8 mouse cellular contexts compared by ENCODE assay signal in genomic region chr4:119172919-119173650, GRCm38 (mm10). TPM values are rescaled to one million over a fixed set of nuclear protein-coding genes. Genes with fewer than 3 reads are reported as not detected.
DNase-seq lines count a peak whose midpoint lies in the region; ATAC-seq and TF ChIP-seq lines count a peak whose summit lies in the region.

No protein-coding gene starts in this region.

- H3K36me3 ChIP-seq in heart, embryonic 14.5 days (ENCODE audit: control insufficient read depth, insufficient read depth, low read length) = peaks cover 28% of the 10 kb centered on the region
- peaks cover 11% of the 10 kb centered on the region for H3K36me3 ChIP-seq in ES-E14 (ENCODE audit: control insufficient read depth, insufficient read depth, low read length, poor library complexity, severe bottlenecking)
- peaks cover 32% of the 10 kb centered on the region for H3K36me3 ChIP-seq in limb, embryonic 13.5 days

- H3K27me3 ChIP-seq in heart, embryonic 14.5 days (ENCODE audit: control insufficient read depth, insufficient read depth, low read length) = no peaks in the 10 kb centered on the region
- H3K27me3 ChIP-seq in limb, embryonic 13.5 days = no peaks in the 10 kb centered on the region

- DNase-seq in heart, postnatal 4 days = no peak
- no peak for DNase-seq in ES-E14 (ENCODE audit: low read depth, low spot score)
- DNase-seq in layer of hippocampus, postnatal 25 days (ENCODE audit: extremely low spot score in 1 of 2, low spot score in 1 of 2) = no peak
- DNase-seq in kidney, postnatal 25 days = no peak

- H3K4me2 ChIP-seq in heart, embryonic 14.5 days (ENCODE audit: low read length) = peak overlapping the region; percentile 84
- H3K4me2 ChIP-seq in limb, embryonic 13.5 days (replicated peaks) = peak overlapping the region; percentile 83

- in situ Hi-C loops in ES-E14 (cut with MboI; ENCODE audit: low sequenced_read_pairs in 2 of 2, unreplicated experiment in 2 of 2) = loop anchor here (5.0 to 25.0 kb wide), 3 partner anchors 171 to 561 kb away; partner anchors contain the start of genes Cfap57 (in 1 of the 2) and Ebna1bp2 (in 1 of the 2)

- ATAC-seq in heart, embryonic 14.5 days (ENCODE audit: insufficient number of reproducible peaks, insufficient read depth, low FRiP score, low read depth) = no peak
- ATAC-seq in erythroid progenitor cell, adult 5-6 weeks (replicated peaks; ENCODE audit: low FRiP score, poor library complexity, severe bottlenecking) = peak; percentile 30; the same call in 1 of the 2 replicates
- ATAC-seq in limb, embryonic 13.5 days (ENCODE audit: low FRiP score, low read depth) = no peak

- TF ChIP-seq CTCF in olfactory bulb, adult 2 months (IDR thresholded peaks at IDR 0.05; ENCODE audit: insufficient read depth, low read depth, low read length) = no peak

- H3K9ac ChIP-seq in heart, embryonic 14.5 days (ENCODE audit: low read length) = peak overlapping the region; percentile 90
- H3K9ac ChIP-seq in ES-E14 (ENCODE audit: insufficient read depth, low read depth, low read length, poor library complexity, severe bottlenecking) = peak overlapping the region; percentile 69
- H3K9ac ChIP-seq in limb, embryonic 13.5 days = peak overlapping the region; percentile 81

- H3K4me1 ChIP-seq in heart, embryonic 14.5 days (ENCODE audit: control insufficient read depth in 2 of 2, insufficient read depth in 2 of 2, low read length in 2 of 2) = peaks cover 5 to 16% of the 10 kb centered on the region in 2 experiments; a peak in 3 of 4 replicates
- peaks cover 0 to 6% of the 10 kb centered on the region in 2 experiments; a peak in 1 of 4 replicates for H3K4me1 ChIP-seq in ES-E14 (ENCODE audit: control insufficient read depth in 2 of 2, insufficient read depth in 2 of 2, low read length in 2 of 2, poor library complexity in 1 of 2)
- H3K4me1 ChIP-seq in limb, embryonic 13.5 days = peaks cover 19% of the 10 kb centered on the region
- H3K4me1 ChIP-seq in olfactory bulb, adult 2 months (ENCODE audit: control insufficient read depth, insufficient read depth, low read length) = no peaks in the 10 kb centered on the region

- no peaks in the 10 kb centered on the region for H3K9me3 ChIP-seq in heart, embryonic 14.5 days (ENCODE audit: control insufficient read depth, low read length)
- no peaks in the 10 kb centered on the region for H3K9me3 ChIP-seq in ES-E14 (ENCODE audit: control insufficient read depth, insufficient read depth, low read depth, low read length)
- no peaks in the 10 kb centered on the region for H3K9me3 ChIP-seq in limb, embryonic 13.5 days

- no peak for TF ChIP-seq POLR2A in olfactory bulb, adult 2 months (IDR thresholded peaks at IDR 0.05; ENCODE audit: insufficient read depth, low read depth, low read length)

- H3K4me3 ChIP-seq in heart, embryonic 14.5 days (ENCODE audit: control insufficient read depth in 1 of 2, insufficient read depth in 1 of 2, low read depth in 1 of 2, low read length in 2 of 2) = peak overlapping the region; percentile 72 to 76
- H3K4me3 ChIP-seq in ES-E14 (ENCODE audit: insufficient read depth in 1 of 2, low read depth in 1 of 2, low read length in 2 of 2, poor library complexity in 1 of 2, severe bottlenecking in 1 of 2) = peak overlapping the region; percentile 80 to 95
- peak overlapping the region; percentile 77 for H3K4me3 ChIP-seq in limb, embryonic 13.5 days
- H3K4me3 ChIP-seq in olfactory bulb, adult 2 months (ENCODE audit: insufficient read depth, low read depth, low read length) = peak overlapping the region; percentile 73

- 33% methylated on average over 18 of the region's 18 CpGs for WGBS in heart, embryonic 14.5 days
- WGBS in limb, embryonic 13.5 days = 40% methylated on average over 18 of the region's 18 CpGs
- WGBS in olfactory bulb, adult 2 months = 26% methylated on average over 18 of the region's 18 CpGs

- H3K27ac ChIP-seq in heart, embryonic 14.5 days (replicated peaks in 1 of 2; ENCODE audit: control insufficient read depth in 1 of 2, insufficient read depth in 1 of 2, low read depth in 2 of 2, low read length in 2 of 2) = peak overlapping the region; percentile 57 to 74; a peak in 3 of 4 replicates
- no peak overlapping the region for H3K27ac ChIP-seq in ES-E14 (ENCODE audit: insufficient read depth, low read depth, low read length, poor library complexity, severe bottlenecking)
- peak overlapping the region; percentile 22; the same call in 1 of the 2 replicates for H3K27ac ChIP-seq in limb, embryonic 13.5 days
- no peak overlapping the region for H3K27ac ChIP-seq in olfactory bulb, adult 2 months (ENCODE audit: insufficient read depth, low read depth, low read length)

TF ChIP-seq in ES-E14, 5 proteins besides CTCF, POLR2A, EP300 and RAD21:
- TF ChIP-seq ZC3H11A (IDR thresholded peaks at IDR 0.05; ENCODE audit: borderline replicate concordance, low read depth, low read length) = no peak
- no peak for TF ChIP-seq CHD2 (IDR thresholded peaks at IDR 0.05; ENCODE audit: low read depth, low read length)
- no peak for TF ChIP-seq ZNF384 (IDR thresholded peaks at IDR 0.05; ENCODE audit: low read depth, low read length)
- no peak for TF ChIP-seq HCFC1 (IDR thresholded peaks at IDR 0.05; ENCODE audit: borderline replicate concordance, insufficient read depth, low read length)

RNA-seq across cellular contexts. Expression of gene Zfp691, which starts 0.9 kb away (rescaled TPM):
- 11.2 and 12.0 TPM in 2 replicates for polyA plus RNA-seq in heart, embryonic 14.5 days (2014; fragmentation: Nextera tagmentation; extraction: Ambion mirVana)
- total RNA-seq in heart, postnatal 4 days (2021) = 10 to 100 TPM; 13.2 to 17.7 TPM
- total RNA-seq in ES-E14 (2012; rRNA removed) = 3.9 and 5.4 TPM in 2 replicates
- total RNA-seq in erythroid progenitor cell, adult 5-6 weeks (2015; ENCODE audit: low replicate concordance) = 2.2 and 4.6 TPM in 2 replicates
- total RNA-seq in erythroid progenitor cell, adult 5-6 weeks (2017; ENCODE audit: low replicate concordance) = 2.2 and 8.5 TPM in 2 replicates
- polyA plus RNA-seq in limb, embryonic 13.5 days (2015; fragmentation: Nextera tagmentation; extraction: Ambion mirVana) = 8.6 and 9.5 TPM in 2 replicates
- polyA plus RNA-seq in olfactory bulb, adult 2 months (2012; ENCODE audit: insufficient read depth, insufficient read length, low replicate concordance, missing spikeins) = not detected in 2 replicates
- total RNA-seq in layer of hippocampus, postnatal 25 days (2021) = 1 to 10 TPM; 6.0 to 8.3 TPM

RNA-seq across cellular contexts. Expression of gene Ermap, which starts 16.7 kb away (rescaled TPM):
- 0.88 and 1.2 TPM in 2 replicates for polyA plus RNA-seq in heart, embryonic 14.5 days (2014; fragmentation: Nextera tagmentation; extraction: Ambion mirVana)
- total RNA-seq in heart, postnatal 4 days (2021) = under 1 TPM; 0.21 to 0.32 TPM
- 0.18 TPM in 1 of 2 replicates, not detected in the other for total RNA-seq in ES-E14 (2012; rRNA removed)
- total RNA-seq in erythroid progenitor cell, adult 5-6 weeks (2015; ENCODE audit: low replicate concordance) = 1,144 and 1,272 TPM in 2 replicates
- total RNA-seq in erythroid progenitor cell, adult 5-6 weeks (2017; ENCODE audit: low replicate concordance) = 1,113 and 1,126 TPM in 2 replicates
- 1.5 and 3.6 TPM in 2 replicates for polyA plus RNA-seq in limb, embryonic 13.5 days (2015; fragmentation: Nextera tagmentation; extraction: Ambion mirVana)
- not detected in 2 replicates for polyA plus RNA-seq in olfactory bulb, adult 2 months (2012; ENCODE audit: insufficient read depth, insufficient read length, low replicate concordance, missing spikeins)
- total RNA-seq in layer of hippocampus, postnatal 25 days (2021) = under 1 TPM; 0.31 to 0.47 TPM

RNA-seq across cellular contexts. Expression of gene Svbp, which starts 22.0 kb away (rescaled TPM):
- 140 and 141 TPM in 2 replicates for polyA plus RNA-seq in heart, embryonic 14.5 days (2014; fragmentation: Nextera tagmentation; extraction: Ambion mirVana)
- 10 to 100 TPM; 42.8 to 43.2 TPM for total RNA-seq in heart, postnatal 4 days (2021)
- 29.9 and 33.0 TPM in 2 replicates for total RNA-seq in ES-E14 (2012; rRNA removed)
- total RNA-seq in erythroid progenitor cell, adult 5-6 weeks (2015; ENCODE audit: low replicate concordance) = 110 and 114 TPM in 2 replicates
- 171 and 238 TPM in 2 replicates for total RNA-seq in erythroid progenitor cell, adult 5-6 weeks (2017; ENCODE audit: low replicate concordance)
- 223 and 237 TPM in 2 replicates for polyA plus RNA-seq in limb, embryonic 13.5 days (2015; fragmentation: Nextera tagmentation; extraction: Ambion mirVana)
- not detected in 2 replicates for polyA plus RNA-seq in olfactory bulb, adult 2 months (2012; ENCODE audit: insufficient read depth, insufficient read length, low replicate concordance, missing spikeins)
- total RNA-seq in layer of hippocampus, postnatal 25 days (2021) = 10 to 100 TPM; 17.3 to 20.1 TPM

RNA-seq across cellular contexts. Expression of gene Tmem269, which starts 44.9 kb away (rescaled TPM):
- 0.19 TPM in 1 of 2 replicates, not detected in the other for polyA plus RNA-seq in heart, embryonic 14.5 days (2014; fragmentation: Nextera tagmentation; extraction: Ambion mirVana)
- total RNA-seq in heart, postnatal 4 days (2021) = not detected
- not detected in 2 replicates for total RNA-seq in ES-E14 (2012; rRNA removed)
- total RNA-seq in erythroid progenitor cell, adult 5-6 weeks (2015; ENCODE audit: low replicate concordance) = 2.5 TPM in 1 of 2 replicates, not detected in the other
- not detected in 2 replicates for total RNA-seq in erythroid progenitor cell, adult 5-6 weeks (2017; ENCODE audit: low replicate concordance)
- polyA plus RNA-seq in limb, embryonic 13.5 days (2015; fragmentation: Nextera tagmentation; extraction: Ambion mirVana) = 0.11 TPM in 1 of 2 replicates, not detected in the other
- polyA plus RNA-seq in olfactory bulb, adult 2 months (2012; ENCODE audit: insufficient read depth, insufficient read length, low replicate concordance, missing spikeins) = not detected in 2 replicates
- under 1 TPM in 1 of 2 experiments, not detected in 1; 0.34 TPM for total RNA-seq in layer of hippocampus, postnatal 25 days (2021)

RNA-seq across cellular contexts. Expression of gene AU022252, which starts 59.4 kb away (rescaled TPM):
- polyA plus RNA-seq in heart, embryonic 14.5 days (2014; fragmentation: Nextera tagmentation; extraction: Ambion mirVana) = 24.8 and 25.1 TPM in 2 replicates
- 10 to 100 TPM; 19.9 to 21.0 TPM for total RNA-seq in heart, postnatal 4 days (2021)
- total RNA-seq in ES-E14 (2012; rRNA removed) = 17.1 and 18.3 TPM in 2 replicates
- total RNA-seq in erythroid progenitor cell, adult 5-6 weeks (2015; ENCODE audit: low replicate concordance) = 1.4 and 2.1 TPM in 2 replicates
- total RNA-seq in erythroid progenitor cell, adult 5-6 weeks (2017; ENCODE audit: low replicate concordance) = 2.5 and 2.6 TPM in 2 replicates
- 39.9 and 40.7 TPM in 2 replicates for polyA plus RNA-seq in limb, embryonic 13.5 days (2015; fragmentation: Nextera tagmentation; extraction: Ambion mirVana)
- not detected in 2 replicates for polyA plus RNA-seq in olfactory bulb, adult 2 months (2012; ENCODE audit: insufficient read depth, insufficient read length, low replicate concordance, missing spikeins)
- 10 to 100 TPM; 32.4 to 36.7 TPM for total RNA-seq in layer of hippocampus, postnatal 25 days (2021)

Comparison
In these comparisons a context has a peak if more than half of its experiments do, and no peak if none do; other contexts are left out.
1. H3K27ac ChIP-seq: peak in heart, embryonic 14.5 days (2 of 2) and limb, embryonic 13.5 days (single experiment); none in ES-E14 (single experiment) and olfactory bulb, adult 2 months (single experiment).
2. RNA of gene Ermap, which starts 16.7 kb away (total RNA-seq): 1,113 to 1,272 TPM in erythroid progenitor cell, adult 5-6 weeks; 0.31 to 0.47 TPM in layer of hippocampus, postnatal 25 days, 0.21 to 0.32 TPM in heart, postnatal 4 days and 0.18 TPM in ES-E14; every median in the first group is over 100 times any median in the second.
3. Peak in every context shown above with its lines, with median percentiles within 50 percentile points of each other: H3K4me3 ChIP-seq and H3K9ac ChIP-seq.